ENCODE assay signal across 9 mouse cellular contexts in genomic region chr16:97292484-97293048, GRCm38 (mm10).
A peak's percentile ranks its signal among the peaks of the same experiment; 100 is the strongest.
DNase-seq lines count a peak whose midpoint lies in the region; ATAC-seq and TF ChIP-seq lines count a peak whose summit lies in the region.
"Had no signal": no experiment of that assay in that cellular context is flagged by ENCODE, and none has a peak within 500 bp of the region (broad histone marks: within the 10 kb centered on the region; RNA-seq: fewer than 3 reads in every experiment).

No protein-coding gene starts in this region.

- H3K27ac ChIP-seq in heart, embryonic 15.5 days: no peak overlapping the region
- no peak overlapping the region for H3K27ac ChIP-seq in heart, adult 2 months
- no peak overlapping the region for H3K27ac ChIP-seq in forebrain, embryonic 11.5 days (ENCODE audit: low read depth, low read length)
- no peak overlapping the region for H3K27ac ChIP-seq in kidney, embryonic 15.5 days
- peak overlapping the region; percentile 66 for H3K27ac ChIP-seq in neural tube, embryonic 12.5 days

- H3K36me3 ChIP-seq in heart, embryonic 15.5 days: no peaks in the 10 kb centered on the region
- no peaks in the 10 kb centered on the region for H3K36me3 ChIP-seq in heart, adult 2 months (ENCODE audit: control insufficient read depth, insufficient read depth, low read length)
- no peaks in the 10 kb centered on the region for H3K36me3 ChIP-seq in forebrain, embryonic 11.5 days (ENCODE audit: control insufficient read depth, insufficient read depth, low read length)
- H3K36me3 ChIP-seq in kidney, embryonic 15.5 days: no peaks in the 10 kb centered on the region
- H3K36me3 ChIP-seq in neural tube, embryonic 12.5 days: no peaks in the 10 kb centered on the region
- H3K36me3 ChIP-seq: G1E had no signal

- intact Hi-C loops in heart, adult 2 months (cut with DNase I): loop anchor here (2.0 to 10.0 kb wide), 2 partner anchors 396 to 608 kb away; no protein-coding TSS in a partner anchor

- no peaks in the 10 kb centered on the region for H3K9me3 ChIP-seq in heart, embryonic 15.5 days (replicated peaks)
- no peaks in the 10 kb centered on the region for H3K9me3 ChIP-seq in forebrain, embryonic 11.5 days (ENCODE audit: control insufficient read depth, low read length)
- no peaks in the 10 kb centered on the region for H3K9me3 ChIP-seq in kidney, embryonic 15.5 days (replicated peaks)
- no peaks in the 10 kb centered on the region for H3K9me3 ChIP-seq in neural tube, embryonic 12.5 days
- H3K9me3 ChIP-seq: G1E had no signal

- no peak overlapping the region for H3K4me3 ChIP-seq in heart, embryonic 15.5 days
- H3K4me3 ChIP-seq in heart, adult 2 months: no peak overlapping the region
- peak overlapping the region; percentile 5; the same call in 1 of the 2 replicates for H3K4me3 ChIP-seq in forebrain, embryonic 11.5 days (ENCODE audit: low read depth, low read length)
- H3K4me3 ChIP-seq in kidney, embryonic 15.5 days (replicated peaks): 0 out of 2 replicates have a peak overlapping the region, but pooled peaks have one; percentile 1
- peak overlapping the region; percentile 16; the same call in 1 of the 2 replicates for H3K4me3 ChIP-seq in neural tube, embryonic 12.5 days

- no peaks in the 10 kb centered on the region for H3K79me2 ChIP-seq in heart, adult 2 months (replicated peaks; ENCODE audit: control insufficient read depth, insufficient read depth, low read length)

- H3K4me1 ChIP-seq in heart, embryonic 15.5 days (replicated peaks): peaks cover 8% of the 10 kb centered on the region
- peaks cover 5% of the 10 kb centered on the region for H3K4me1 ChIP-seq in heart, adult 2 months (ENCODE audit: control insufficient read depth, insufficient read depth, low read length)
- H3K4me1 ChIP-seq in forebrain, embryonic 11.5 days (replicated peaks; ENCODE audit: control insufficient read depth, insufficient read depth, low read length): peaks cover 4% of the 10 kb centered on the region; the same call in 1 of the 2 replicates
- peaks cover 5% of the 10 kb centered on the region for H3K4me1 ChIP-seq in kidney, embryonic 15.5 days
- peaks cover 16% of the 10 kb centered on the region for H3K4me1 ChIP-seq in neural tube, embryonic 12.5 days

- DNase-seq in heart, adult 2 months: no peak
- DNase-seq in forebrain, embryonic 11.5 days (ENCODE audit: low spot score): peak; percentile 61
- DNase-seq in thymus, postnatal 25 days: no peak
- no peak for DNase-seq in cerebellum, adult 8-10 months

- H3K9ac ChIP-seq in heart, embryonic 15.5 days: no peak overlapping the region
- H3K9ac ChIP-seq in heart, adult 2 months (ENCODE audit: low read depth, low read length): no peak overlapping the region
- H3K9ac ChIP-seq in forebrain, embryonic 11.5 days (ENCODE audit: low read length): peak overlapping the region; percentile 35; the same call in 1 of the 2 replicates
- H3K9ac ChIP-seq in kidney, embryonic 15.5 days: no peak overlapping the region
- no peak overlapping the region for H3K9ac ChIP-seq in neural tube, embryonic 12.5 days

- ATAC-seq in heart, embryonic 15.5 days (replicated peaks; ENCODE audit: insufficient number of reproducible peaks, insufficient read depth, low FRiP score, low read depth): no peak
- peak; percentile 75; the same call in 1 of the 2 replicates for ATAC-seq in forebrain, embryonic 11.5 days (replicated peaks; ENCODE audit: low FRiP score)
- 0 out of 2 replicates have a peak, but pooled peaks have one; percentile 45 for ATAC-seq in kidney, embryonic 15.5 days (replicated peaks; ENCODE audit: low FRiP score)
- ATAC-seq in neural tube, embryonic 12.5 days (ENCODE audit: low FRiP score, low read depth): peak; percentile 84
- no peak for ATAC-seq in erythroblast, adult 5-6 weeks (replicated peaks; ENCODE audit: low FRiP score, poor library complexity, severe bottlenecking)

- TF ChIP-seq EP300 in heart, adult 2 months (IDR thresholded peaks at IDR 0.05; ENCODE audit: insufficient read depth, low read depth, low read length): no peak

- H3K27me3 ChIP-seq in heart, embryonic 15.5 days: no peaks in the 10 kb centered on the region
- no peaks in the 10 kb centered on the region for H3K27me3 ChIP-seq in heart, adult 2 months (ENCODE audit: control insufficient read depth, insufficient read depth, low read length)
- no peaks in the 10 kb centered on the region for H3K27me3 ChIP-seq in forebrain, embryonic 11.5 days (ENCODE audit: control insufficient read depth, insufficient read depth, low read length)
- H3K27me3 ChIP-seq in kidney, embryonic 15.5 days: no peaks in the 10 kb centered on the region
- no peaks in the 10 kb centered on the region for H3K27me3 ChIP-seq in neural tube, embryonic 12.5 days (replicated peaks)

- 14% methylated on average over 11 of the region's 11 CpGs for WGBS in heart, embryonic 15.5 days
- 8% methylated on average over 11 of the region's 11 CpGs for WGBS in heart, adult 2 months
- 2% methylated on average over 11 of the region's 11 CpGs for WGBS in forebrain, embryonic 11.5 days
- 3% methylated on average over 11 of the region's 11 CpGs for WGBS in kidney, embryonic 15.5 days
- 2% methylated on average over 11 of the region's 11 CpGs for WGBS in neural tube, embryonic 12.5 days

- peak overlapping the region; percentile 37; the same call in 1 of the 2 replicates for H3K4me2 ChIP-seq in heart, embryonic 15.5 days
- peak overlapping the region; percentile 45; the same call in 1 of the 2 replicates for H3K4me2 ChIP-seq in forebrain, embryonic 11.5 days (ENCODE audit: low read depth, low read length, severe bottlenecking)
- peak overlapping the region; percentile 50 for H3K4me2 ChIP-seq in kidney, embryonic 15.5 days
- H3K4me2 ChIP-seq in neural tube, embryonic 12.5 days (replicated peaks): peak overlapping the region; percentile 54

- TF ChIP-seq POLR2A in heart, adult 2 months (IDR thresholded peaks at IDR 0.05; ENCODE audit: insufficient read depth, low read depth, low read length): no peak

- no peak for TF ChIP-seq CTCF in heart, adult 2 months (IDR thresholded peaks at IDR 0.05)

Comparison
In these comparisons a context has a peak if more than half of its experiments do, and no peak if none do; other contexts are left out.
1. ATAC-seq: peak in forebrain, embryonic 11.5 days (single experiment), kidney, embryonic 15.5 days (single experiment) and neural tube, embryonic 12.5 days (single experiment); none in heart, embryonic 15.5 days (single experiment) and erythroblast, adult 5-6 weeks (single experiment).
2. H3K4me3 ChIP-seq: peak in forebrain, embryonic 11.5 days (single experiment), kidney, embryonic 15.5 days (single experiment) and neural tube, embryonic 12.5 days (single experiment); none in heart, embryonic 15.5 days (single experiment) and heart, adult 2 months (single experiment).
3. Peak in every context shown above with its lines, with median percentiles within 50 percentile points of each other: H3K4me2 ChIP-seq.